Mouse (Mus musculus) WW6 (cell line): ENCODE data around the gene Acadvl.

Experiments
- DNase-seq: peaks from one replicate; pipeline ENCODE4 v3.0.0-alpha.2; 2013; ENCODE audit warnings: low read depth, low spot score

The Acadvl gene

DNA sequence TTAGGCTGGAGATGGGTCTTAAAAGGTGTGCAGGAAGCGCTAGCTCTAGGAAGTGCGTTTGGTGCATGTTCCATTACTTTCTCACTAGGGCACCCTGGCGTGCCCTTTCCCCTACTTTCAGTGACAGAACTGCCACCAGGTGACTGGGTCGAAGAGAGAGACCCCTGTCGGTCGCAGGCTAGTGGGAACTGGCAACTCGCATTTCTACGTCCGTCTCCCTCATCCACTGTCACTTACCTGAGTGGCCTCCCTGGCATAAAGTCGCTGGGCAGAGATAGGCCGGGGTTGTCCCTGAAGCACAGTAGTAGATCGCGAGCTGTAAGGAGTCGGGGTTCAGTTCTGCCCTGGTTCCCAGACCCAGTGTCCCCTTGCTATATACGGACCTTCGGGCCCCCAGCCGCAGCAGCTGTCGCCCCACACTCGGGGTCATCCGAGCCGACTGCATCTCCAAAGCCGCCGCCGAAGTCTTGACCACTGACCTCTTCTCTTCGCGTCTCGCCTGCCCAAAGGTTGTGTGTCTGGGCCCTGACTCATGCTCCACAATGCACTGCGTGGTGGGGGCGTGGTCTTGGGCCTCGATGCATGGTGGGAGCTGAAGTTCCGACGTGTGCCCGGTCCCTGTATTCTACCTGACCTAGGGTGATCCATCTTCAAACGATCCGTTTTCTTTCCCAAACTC, at the start of gene Acadvl:
TSS of gene Acadvl (minus strand) at position 532 of the 679 bp plus-strand sequence.
- DNase-seq = peak; percentile 75

DNA sequence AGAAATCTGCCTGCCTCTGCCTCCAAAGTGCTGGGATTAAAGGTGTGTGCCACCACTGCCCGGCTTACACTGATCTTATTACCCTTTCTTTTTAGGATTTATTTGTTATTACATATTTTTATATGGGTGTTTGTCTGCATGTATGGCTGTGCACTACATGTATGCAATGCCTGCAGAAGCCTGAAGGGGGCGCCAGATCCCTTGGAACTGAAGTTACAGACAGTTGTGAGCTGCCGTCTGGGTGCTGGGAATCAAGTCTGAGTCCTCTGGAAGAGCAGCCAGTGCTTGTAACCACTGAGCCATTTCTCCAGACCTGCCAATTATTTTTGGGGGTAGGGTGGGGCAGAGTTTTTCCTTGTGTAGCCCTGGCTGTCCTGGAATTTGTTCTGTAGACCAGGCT, 47.8 kb upstream of the Acadvl start:
- DNase-seq = no peak

DNA sequence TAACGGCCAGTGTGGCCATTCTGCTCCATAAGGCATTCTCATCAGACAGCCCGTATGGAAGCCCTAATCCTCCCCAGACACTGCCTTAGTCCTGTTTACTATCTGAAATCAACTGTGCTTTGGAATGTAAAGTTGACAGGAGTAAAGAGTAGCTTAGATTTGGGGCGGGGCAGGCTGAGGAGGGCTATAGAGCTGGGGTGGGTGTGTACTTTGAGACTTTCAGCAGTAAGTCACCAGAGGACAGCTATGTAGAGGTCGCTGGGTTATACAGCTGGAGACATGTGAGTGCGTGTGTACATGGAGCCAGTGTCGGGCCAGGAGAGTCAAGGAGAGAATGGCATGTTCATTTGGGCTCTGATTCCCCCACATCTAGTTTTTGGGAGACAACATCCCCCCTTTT, 44.7 kb upstream of the Acadvl start:
- no peak for DNase-seq

DNA sequence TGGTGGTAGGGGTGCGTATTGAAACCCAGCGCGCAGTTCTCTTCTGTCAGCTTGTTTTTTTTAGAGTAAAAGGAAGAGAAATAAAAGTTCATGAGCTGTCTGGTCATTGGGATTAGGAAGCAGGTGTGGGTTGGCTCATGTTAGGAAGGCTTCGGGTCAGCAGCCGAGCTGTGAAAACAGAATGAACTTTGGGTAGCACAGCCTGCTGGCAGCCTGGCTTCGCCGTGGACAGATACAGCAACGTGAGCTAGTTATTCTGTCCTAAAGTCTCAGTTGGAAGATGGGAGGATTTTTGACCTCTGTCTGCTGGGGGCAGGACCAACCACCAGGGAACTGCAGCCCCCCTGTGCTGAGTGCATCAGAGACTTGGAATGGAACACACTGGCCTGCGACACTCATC, 42.6 kb upstream of the Acadvl start:
- no peak for DNase-seq

DNA sequence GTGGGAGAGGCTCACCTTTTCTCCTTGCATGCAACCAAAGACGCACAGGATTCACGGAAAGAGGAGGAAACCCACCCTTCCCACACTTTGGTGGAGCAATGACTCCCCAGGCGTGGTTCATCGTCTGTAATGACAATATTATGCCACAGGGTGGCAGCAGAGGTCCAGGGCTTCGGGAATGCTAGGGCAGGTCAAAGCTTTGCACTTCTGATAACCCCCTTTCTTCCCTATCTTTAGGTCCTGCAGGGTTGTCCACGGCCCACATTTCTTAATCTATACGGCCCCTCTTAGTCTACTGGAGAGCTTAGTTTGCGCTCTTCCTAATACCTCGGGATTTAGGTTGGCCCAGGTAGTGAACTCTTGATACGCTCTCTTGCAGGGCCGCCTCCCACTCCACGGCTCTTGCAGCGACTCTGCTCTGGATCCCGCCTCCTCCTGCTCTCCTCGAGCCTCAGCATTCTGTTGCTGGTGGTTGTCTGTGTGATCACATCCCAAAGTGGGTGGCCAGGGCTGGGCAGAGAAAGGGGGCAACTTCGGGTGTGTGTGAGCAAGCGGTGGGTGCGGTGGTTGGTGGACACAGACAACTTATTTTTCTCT, 40.5 kb upstream of the Acadvl start:
- DNase-seq = peak; percentile 47

DNA sequence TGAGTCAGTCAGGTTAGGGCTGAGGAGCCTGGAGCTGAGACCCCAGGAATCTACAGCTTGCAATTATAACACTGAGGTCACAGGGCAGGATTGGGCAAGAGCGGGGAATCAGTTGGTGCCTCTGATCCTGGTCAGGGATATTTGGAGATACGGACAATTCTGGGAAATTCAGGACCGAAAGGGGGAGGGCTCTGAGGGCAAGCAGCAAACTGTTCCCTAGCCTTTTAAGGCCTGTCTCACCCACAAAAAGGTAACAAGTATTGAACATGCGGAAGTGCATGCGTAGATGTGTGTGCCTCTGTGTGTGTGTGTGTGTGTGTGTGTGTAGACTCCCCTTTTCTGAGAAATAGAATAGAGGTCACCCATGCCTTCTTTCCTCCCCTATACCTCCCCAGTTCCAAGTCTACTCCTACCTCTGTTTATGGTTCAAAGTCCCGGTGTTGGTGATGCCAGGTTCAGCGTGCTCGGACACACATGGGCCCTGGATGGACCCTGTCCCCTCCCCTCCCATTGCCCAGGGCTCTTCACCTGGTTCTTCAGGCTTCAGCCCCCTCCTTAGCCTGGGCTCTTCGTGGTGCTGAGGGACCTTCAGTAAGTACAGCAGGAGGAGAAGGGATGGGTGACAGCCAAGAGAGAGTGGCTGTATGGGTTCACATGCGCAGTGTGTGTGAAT, 38.8 kb upstream of the Acadvl start, which contains the start of gene Asgr1:
TSS of gene Asgr1 (plus strand) at position 188 of the 673 bp plus-strand sequence.
- no peak for DNase-seq

DNA sequence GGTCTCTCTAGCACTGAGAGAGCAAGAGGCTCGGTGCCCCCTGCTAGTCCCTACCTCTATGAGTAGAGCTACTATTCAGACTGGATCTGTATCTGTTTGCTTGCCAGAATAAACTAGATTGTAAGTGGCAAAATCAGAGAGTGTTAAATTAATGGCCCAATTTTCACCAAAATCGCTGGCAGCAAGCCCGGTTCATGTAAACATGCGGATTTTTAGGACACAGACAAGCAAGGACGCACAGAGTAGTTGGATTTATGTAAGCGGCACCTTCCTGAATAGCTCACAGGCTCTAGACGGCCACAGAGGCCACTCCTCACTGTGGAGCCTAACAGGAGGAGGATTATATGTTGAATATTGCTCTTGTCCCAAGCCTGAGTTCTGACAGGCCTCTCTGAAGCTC, 37.9 kb upstream of the Acadvl start:
- DNase-seq = no peak

DNA sequence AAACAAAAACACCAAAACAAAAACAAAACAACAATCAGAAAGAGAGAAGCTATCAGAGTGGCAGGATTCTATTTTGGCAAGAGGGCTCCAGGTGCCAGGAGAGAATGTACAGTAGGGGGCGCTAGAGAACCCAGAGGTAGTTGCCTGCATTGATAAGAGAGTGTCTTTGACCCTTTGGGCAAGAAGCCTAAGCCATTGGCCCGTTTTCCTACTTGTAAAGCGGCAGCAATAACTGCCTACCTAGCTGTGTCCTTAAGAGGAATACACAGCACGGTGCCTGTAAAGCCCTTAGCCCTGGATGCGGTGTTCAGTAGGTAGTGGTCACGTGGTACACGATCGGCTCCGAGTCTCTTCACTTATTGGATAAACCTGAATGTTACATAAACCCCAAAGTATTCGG, 34.6 kb upstream of the Acadvl start:
- no peak for DNase-seq

DNA sequence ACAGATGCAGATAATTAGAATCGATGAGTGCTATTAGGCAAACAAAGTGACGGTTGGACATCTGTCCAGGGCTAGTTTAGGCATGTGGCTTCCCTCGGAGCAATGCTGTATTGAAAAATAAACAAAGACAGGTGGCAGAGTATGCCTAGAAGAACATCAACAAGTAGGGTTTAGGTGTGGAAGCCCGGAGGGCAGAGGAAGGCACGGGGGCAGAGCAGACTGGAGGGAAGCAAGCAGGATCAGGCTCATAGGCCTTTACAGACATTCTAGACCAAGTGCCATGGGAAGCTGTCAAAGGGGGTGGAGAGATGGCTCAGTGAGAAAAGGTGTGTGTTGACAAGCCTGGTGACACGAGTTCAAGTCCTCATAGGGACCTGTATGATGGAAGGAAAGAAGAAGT, 34.2 kb upstream of the Acadvl start:
- DNase-seq = no peak

DNA sequence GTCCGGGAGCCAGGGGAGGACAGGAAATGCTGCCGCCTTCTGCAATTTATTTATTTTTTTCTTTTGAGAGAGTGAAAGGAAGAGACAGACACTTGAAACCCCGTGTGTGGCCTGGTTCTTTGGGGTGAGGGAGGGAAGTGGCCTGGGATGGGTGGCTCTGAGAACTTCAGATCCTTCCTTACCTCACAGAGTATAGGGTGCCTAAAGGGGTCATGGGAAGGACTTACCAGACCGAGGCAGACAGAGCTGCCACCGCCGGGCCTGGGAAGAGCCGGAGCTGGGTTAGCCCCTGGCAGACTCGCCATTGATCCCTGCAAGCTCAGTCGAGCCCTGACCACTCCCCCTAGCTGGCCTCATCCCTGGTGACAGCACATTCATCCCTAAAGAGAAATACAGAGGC, 30.2 kb upstream of the Acadvl start:
- DNase-seq = no peak

DNA sequence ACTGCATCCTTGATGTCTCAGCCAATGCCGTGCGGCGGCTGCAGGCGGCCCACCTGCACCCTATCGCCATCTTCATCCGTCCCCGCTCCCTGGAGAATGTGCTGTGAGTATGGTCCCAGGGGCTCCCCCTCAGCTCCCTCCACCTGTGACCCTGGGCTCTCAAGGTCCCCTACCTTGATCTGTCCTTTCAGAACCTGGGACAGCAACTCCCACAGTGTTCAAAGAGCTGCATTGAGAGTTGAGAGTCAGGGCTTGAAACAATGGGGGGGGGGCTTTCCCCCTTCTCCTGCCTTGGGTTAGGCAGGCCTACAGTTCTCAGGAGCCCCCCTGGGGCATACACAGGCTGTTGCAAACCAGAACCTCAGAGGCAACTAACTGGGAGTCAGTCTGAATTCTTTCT, 28.5 kb upstream of the Acadvl start:
- DNase-seq = no peak

DNA sequence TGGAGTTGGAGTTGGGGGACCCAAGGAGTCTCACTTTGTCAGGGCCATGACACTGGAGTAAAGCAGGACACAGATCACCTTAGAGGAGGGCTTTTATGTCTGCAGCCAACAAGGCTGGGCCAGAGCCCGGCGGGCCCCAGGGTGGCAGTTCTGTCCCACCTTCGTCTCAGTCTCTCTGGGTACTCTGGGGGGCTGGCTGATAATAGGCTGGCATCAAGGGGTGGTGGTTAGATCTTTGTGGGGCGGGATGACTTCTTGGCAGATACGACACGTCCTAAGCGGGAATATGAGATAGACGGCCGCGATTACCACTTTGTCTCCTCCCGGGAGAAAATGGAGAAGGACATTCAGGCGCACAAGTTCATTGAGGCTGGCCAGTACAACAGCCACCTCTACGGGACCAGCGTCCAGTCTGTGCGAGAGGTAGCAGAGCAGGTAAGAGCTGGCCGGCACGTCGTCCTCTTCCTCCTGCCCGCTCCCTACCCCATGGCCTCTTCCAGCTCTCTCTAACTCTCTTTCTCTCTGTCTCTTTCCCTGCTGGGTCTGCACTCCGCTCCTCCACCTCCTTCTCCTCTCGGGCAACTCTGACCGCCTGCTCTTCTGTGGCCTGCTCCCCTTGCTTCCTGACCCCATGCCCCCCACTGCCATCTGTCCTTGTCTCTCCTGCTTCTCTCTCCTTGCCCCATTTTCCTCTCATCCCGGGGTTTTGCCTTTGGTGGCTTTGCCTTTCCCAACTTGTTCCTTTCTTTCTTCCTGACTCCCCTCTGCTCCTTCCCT, 27.3 kb upstream of the Acadvl start:
- DNase-seq = no peak

DNA sequence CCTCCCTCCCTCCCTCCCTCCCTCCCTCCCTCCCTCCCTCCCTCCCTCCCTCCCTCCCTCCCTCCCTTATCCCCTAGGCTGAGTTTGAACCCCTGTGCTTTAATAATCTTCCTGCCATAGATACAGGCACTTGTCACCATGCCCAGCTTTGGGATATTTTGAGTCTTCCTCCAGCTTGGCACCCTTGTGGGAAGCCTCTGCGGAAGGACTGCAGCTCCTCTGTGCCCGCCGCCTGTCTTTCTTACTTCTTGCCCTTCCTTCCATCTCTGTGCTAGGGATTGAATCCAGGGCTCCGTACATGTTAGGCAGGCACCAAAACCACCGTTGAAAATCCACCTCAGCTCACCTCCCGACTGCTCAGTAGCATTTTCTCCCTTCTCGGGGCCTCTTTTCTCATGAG, 25.0 kb upstream of the Acadvl start:
- DNase-seq = no peak

DNA sequence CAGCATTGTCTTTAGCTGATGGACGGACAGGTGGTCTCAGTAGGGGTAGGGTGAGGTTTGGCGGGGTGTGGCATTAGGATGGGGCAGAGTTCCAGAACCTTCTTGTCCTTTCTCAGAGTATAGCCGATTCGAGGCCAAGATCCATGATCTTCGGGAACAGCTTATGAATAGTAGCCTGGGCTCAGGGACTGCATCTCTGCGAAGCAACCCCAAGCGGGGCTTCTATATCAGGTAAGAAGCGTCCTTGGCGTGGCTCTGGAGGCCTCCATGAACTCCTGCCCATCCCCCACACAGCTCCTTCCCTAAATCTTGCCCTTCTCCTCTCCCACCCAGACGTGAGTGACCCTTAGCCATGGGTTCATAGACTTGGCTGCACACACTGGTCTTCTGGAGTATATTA, 24.4 kb upstream of the Acadvl start:
- DNase-seq = no peak

DNA sequence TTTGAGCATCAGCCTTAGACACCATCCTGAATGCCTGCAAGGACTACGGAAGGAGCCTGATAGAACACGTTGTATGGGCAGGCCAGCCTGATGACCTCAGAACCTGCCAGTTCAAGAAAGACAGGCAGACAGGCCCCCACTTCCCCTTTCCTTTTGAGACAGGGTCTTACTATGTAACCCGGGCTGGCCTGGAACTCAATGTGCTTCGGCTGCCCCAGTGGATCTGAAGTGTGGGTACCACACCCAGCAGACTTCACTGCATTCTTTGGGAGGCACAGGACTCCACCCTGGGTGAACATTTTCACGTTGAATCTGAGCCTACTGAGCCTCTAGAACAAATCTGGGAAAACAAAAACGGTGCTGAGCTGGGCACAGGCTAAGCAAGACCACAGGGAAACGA, 23.0 kb upstream of the Acadvl start:
- DNase-seq = no peak

DNA sequence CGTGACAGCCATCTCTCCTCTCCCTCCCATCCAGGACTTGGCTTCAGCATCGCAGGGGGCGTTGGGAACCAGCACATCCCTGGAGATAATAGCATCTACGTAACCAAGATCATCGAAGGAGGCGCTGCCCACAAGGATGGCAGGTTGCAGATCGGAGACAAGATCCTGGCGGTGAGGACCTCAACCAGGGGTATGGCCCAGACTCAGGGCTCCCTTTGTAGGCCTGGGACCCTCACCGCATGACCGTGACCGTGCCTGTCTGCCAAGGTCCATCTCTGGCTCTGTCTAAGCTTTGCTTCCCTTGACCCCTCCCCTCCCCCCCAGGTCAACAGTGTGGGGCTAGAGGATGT, 16.1 kb upstream of the Acadvl start:
- no peak for DNase-seq

DNA sequence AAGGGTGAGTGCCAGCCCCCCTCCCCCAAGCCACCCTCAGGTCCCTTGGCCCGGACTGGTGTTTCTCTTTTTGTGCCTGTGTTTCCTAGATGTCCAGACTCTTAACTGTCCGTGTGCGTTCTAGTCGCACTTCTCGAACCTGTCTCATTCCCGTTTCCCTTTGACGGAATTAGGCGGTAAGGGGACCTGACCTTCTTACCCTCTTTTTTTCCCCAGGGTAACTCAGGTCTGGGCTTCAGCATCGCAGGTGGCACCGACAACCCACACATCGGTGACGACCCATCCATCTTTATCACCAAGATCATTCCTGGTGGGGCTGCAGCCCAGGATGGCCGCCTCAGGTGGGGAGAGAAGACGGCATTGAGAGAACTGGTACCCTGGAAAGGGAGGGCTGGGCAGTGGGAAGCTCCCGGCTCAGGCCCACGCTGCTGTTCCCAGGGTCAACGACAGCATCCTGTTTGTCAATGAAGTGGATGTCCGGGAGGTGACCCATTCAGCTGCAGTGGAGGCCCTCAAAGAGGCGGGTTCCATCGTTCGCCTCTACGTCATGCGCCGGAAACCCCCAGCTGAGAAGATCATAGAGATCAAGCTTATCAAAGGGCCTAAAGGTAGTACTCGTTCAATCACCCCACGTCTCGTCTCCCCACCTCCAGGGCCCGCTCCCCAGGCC, 15.6 kb upstream of the Acadvl start:
- no peak for DNase-seq

DNA sequence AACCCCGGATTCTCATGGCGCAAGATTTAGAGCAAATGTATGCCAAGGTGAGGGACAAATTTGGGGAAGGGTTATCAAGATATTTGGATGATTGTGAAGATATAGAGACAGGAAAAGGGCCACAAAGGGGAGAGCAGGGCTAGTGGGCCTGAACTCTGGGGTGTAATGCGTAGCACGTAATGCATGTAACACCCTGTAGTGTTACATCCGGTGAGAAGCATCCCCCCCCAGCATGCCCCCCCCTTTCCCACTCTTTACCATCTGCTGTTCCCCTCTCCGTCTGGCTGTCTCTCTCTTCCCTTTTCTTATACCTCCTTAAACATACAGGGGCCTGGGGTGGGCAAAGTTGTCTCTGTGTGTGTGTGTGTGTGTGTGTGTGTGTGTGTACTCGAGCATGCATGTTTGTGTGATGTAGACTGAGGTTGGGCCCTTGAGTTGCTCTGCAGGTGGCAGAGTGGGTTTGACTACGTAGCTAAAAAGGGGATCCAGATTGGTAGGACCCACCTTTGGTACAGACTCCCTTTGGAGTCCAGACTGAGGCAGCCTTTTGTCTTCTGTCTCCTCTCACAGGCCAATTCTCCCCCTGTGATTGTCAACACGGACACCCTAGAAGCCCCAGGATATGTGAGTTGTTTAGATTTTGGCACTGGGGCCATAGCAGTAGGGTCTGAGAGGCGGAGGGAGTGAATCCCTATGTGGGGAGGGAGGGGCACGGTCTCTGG, 14.8 kb upstream of the Acadvl start:
- DNase-seq = no peak

DNA sequence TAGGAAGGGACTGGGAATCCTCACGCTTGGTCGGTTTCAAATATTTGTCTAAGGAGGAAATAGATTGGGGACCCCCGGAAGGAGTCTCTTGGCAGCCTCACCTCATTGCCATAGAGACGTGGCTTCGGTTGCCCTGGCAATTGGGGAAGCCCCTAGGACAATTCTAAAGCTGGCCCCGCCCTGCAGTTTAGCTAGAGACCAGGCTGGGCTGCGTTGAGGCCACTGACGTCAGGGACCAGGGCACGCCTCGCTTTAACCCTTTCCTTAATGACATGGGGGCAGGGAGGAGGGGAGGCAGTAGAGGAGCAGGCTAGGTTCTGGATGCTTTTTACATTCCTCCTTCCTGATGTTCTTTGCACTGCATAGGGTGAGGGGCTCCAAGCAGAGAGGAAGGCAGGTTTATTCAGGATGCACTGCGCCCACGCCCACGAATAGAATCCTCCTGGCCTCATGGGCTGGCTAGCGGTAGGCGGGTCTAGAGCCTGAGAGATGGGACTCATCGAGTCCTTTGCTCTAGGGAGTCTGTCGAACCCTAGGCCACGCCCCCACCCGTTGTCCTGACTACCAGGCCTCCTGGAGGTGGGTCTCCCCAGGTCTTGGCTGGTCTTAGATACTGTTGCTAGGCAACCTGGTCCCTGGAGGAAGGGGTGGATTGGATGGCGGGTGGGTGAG, 14.1 kb upstream of the Acadvl start:
- DNase-seq = peak; percentile 98

DNA sequence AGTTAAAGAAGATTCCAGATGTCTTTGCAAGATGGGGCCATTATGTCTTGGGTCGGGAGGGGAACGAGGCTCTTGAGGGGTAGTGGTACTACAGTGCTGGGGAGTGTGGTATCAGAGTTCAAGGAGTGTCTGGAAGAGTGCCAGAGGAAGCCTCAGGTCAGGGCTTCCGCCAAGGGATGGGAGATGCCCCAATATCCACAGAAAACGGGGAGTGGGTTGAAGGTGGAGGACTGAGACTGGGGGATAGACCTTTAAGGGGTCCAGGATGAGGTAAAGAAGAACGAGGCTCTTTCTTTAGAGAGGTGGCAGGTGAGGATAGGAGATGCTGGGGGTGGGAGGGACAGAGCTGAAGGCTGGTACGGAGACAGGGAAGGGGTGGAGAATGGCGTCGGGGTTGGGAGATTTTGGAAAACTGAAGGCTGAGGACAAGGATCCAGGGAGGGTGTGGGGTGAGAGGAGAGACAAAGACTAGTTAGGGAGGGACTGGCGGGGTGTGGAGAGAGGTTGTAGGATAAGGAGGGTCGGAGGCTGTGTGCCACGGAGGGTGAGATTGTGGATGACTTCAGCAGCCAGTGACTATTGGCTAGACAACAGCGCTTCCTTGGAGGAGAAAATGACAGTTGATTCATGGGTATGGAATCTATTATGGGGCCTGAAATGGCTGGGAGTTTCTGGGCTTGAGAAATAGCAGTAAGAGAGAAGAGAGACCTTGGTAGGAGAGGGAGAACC, 13.4 kb upstream of the Acadvl start:
- no peak for DNase-seq
